Mouse (Mus musculus) erythroid progenitor cell, adult 5-6 weeks (primary cell): ENCODE results near the gene B3glct. TPM values are rescaled to one million over a fixed set of nuclear protein-coding genes. Genes with fewer than 3 reads are reported as not detected.
A peak's percentile ranks its signal among the peaks of the same experiment; 100 is the strongest.

ENCODE experiments used
- ATAC-seq: replicated peaks from 2 replicates; pipeline ENCODE4 v1.8.0; 2016; ENCODE audit warnings: moderate number of reproducible peaks, mild to moderate bottlenecking, moderate TSS enrichment, inconsistent platforms; ENCODE audit not compliant: poor library complexity, low FRiP score, severe bottlenecking
- total RNA-seq, 2 experiments: library from RNA; stranded (forward) in 1 of 2; stranded (reverse) in 1 of 2; fragments of 150-400 nt in 1 of 2; fragments of 186-747, 209-891 nt in 1 of 2; gene quantifications; 2 replicates each; pipeline versions ENCODE4 v1.2.3 to v1.2.4; 2015 to 2017; ENCODE audit warnings: low replicate concordance in 2 of 2

Gene B3glct
- 4.0 and 11.7 TPM in 2 replicates for total RNA-seq (2015; ENCODE audit: low replicate concordance)
- 5.1 and 6.7 TPM in 2 replicates for total RNA-seq (2017; ENCODE audit: low replicate concordance)

GRCm38 (mm10) chr5:149678100-149678989 is at the start of gene B3glct:
B3glct (plus strand) TSS chr5:149678230.
- ATAC-seq: peak; percentile 95

GRCm38 (mm10) chr5:149634409-149635035 is 43.5 kb upstream of the B3glct start:
- no peak for ATAC-seq

- no peak for ATAC-seq
Observed at GRCm38 (mm10) chr5:149635556-149635955, 42.5 kb upstream of the B3glct start.

GRCm38 (mm10) chr5:149636075-149636920 is 41.7 kb upstream of the B3glct start, which contains the start of gene Hsph1:
Hsph1 (minus strand) TSS chr5:149636376.
- ATAC-seq: peak; percentile 96

GRCm38 (mm10) chr5:149637306-149637705 is 40.7 kb upstream of the B3glct start:
- no peak for ATAC-seq

- peak; percentile 57; the same call in 1 of the 2 replicates for ATAC-seq
Observed at GRCm38 (mm10) chr5:149641277-149641892, 36.6 kb upstream of the B3glct start.

GRCm38 (mm10) chr5:149642366-149642765 is 35.7 kb upstream of the B3glct start:
- no peak for ATAC-seq

GRCm38 (mm10) chr5:149642783-149643509 is 35.1 kb upstream of the B3glct start:
- no peak for ATAC-seq

- no peak for ATAC-seq
Observed at GRCm38 (mm10) chr5:149647367-149648115, 30.5 kb upstream of the B3glct start.

- ATAC-seq: peak; percentile 41
Observed at GRCm38 (mm10) chr5:149648196-149648595, 29.8 kb upstream of the B3glct start.

GRCm38 (mm10) chr5:149648895-149649406 is 29.1 kb upstream of the B3glct start:
- ATAC-seq: peak; percentile 81

GRCm38 (mm10) chr5:149649499-149650178 is 28.4 kb upstream of the B3glct start:
- peak; percentile 36; the same call in 1 of the 2 replicates for ATAC-seq

GRCm38 (mm10) chr5:149650179-149650553 is 27.9 kb upstream of the B3glct start:
- ATAC-seq: no peak

- no peak for ATAC-seq
Observed at GRCm38 (mm10) chr5:149655636-149656035, 22.4 kb upstream of the B3glct start.

GRCm38 (mm10) chr5:149658022-149658421 is 20.0 kb upstream of the B3glct start:
- no peak for ATAC-seq

- no peak for ATAC-seq
Observed at GRCm38 (mm10) chr5:149658741-149659413, 19.2 kb upstream of the B3glct start.

GRCm38 (mm10) chr5:149659414-149659780 is 18.6 kb upstream of the B3glct start:
- ATAC-seq: no peak
